Mouse (Mus musculus) gastrocnemius, postnatal 4 days (tissue): ENCODE results near the gene Vps26b. TPM values are rescaled to one million over a fixed set of nuclear protein-coding genes. Genes with fewer than 3 reads are reported as not detected.

ENCODE experiments used
- DNase-seq, 2 experiments: peaks; one replicate each; pipeline ENCODE4 v3.0.0; 2021 to 2022; ENCODE audit warnings: low spot score in 2 of 2, mixed read lengths in 2 of 2
- long read RNA-seq, 2 experiments: library from polyadenylated mRNA; stranded (forward); transcript quantifications; one replicate each; pipeline ENCODE4 v2.0.0; 2021
- total RNA-seq, 2 experiments: library from RNA; stranded (reverse); gene quantifications; 2 replicates each; pipeline ENCODE4 v1.2.3; 2021

Vps26b gene
- total RNA-seq, result 10 to 100 TPM; 35.5 to 41.7 TPM
- long read RNA-seq, experiment 1, transcript Vps26b-201 (6 exons, 3,575 nt), result major isoform, 25 of 27 reads
- long read RNA-seq, experiment 1, partial matches to known transcripts, result 1 of 27 reads
- long read RNA-seq, experiment 1, other reads (novel, unspliced or antisense), result 1 of 27 reads
- long read RNA-seq, experiment 2, transcript Vps26b-201 (6 exons, 3,575 nt), result major isoform, 42 of 51 reads
- long read RNA-seq, experiment 2, partial matches to known transcripts, result 2 of 51 reads
- long read RNA-seq, experiment 2, other reads (novel, unspliced or antisense), result 7 of 51 reads

- DNase-seq, result peak; percentile 85 to 96
Measured at GRCm38 (mm10) chr9:27029828-27030762, at the start of gene Vps26b, which contains the start of gene Ncapd3. Gene Vps26b, minus strand, starts transcription at chr9:27030065. Gene Ncapd3, plus strand, starts transcription at chr9:27030175.

- DNase-seq, result no peak
Measured at GRCm38 (mm10) chr9:27075812-27076211, 45.9 kb upstream of the Vps26b start.

GRCm38 (mm10) chr9:27074677-27075076 lies 44.8 kb upstream of the Vps26b start:
- no peak for DNase-seq

- DNase-seq, result no peak
Measured at GRCm38 (mm10) chr9:27070895-27071294, 41.0 kb upstream of the Vps26b start.

GRCm38 (mm10) chr9:27058341-27058740 lies 28.5 kb upstream of the Vps26b start:
- DNase-seq, result no peak

GRCm38 (mm10) chr9:27049492-27049891 lies 19.6 kb upstream of the Vps26b start:
- no peak for DNase-seq

- DNase-seq, result no peak
Measured at GRCm38 (mm10) chr9:27043892-27044291, 14.0 kb upstream of the Vps26b start.

GRCm38 (mm10) chr9:27030763-27031100 lies 867 bp upstream of the Vps26b start:
- DNase-seq, result no peak

- DNase-seq, result peak in 1 of 2 experiments; percentile 23
Measured at GRCm38 (mm10) chr9:27029022-27029827, 640 bp downstream of the Vps26b start.

- DNase-seq, result no peak
Measured at GRCm38 (mm10) chr9:27026708-27027107, 3.2 kb downstream of the Vps26b start.

- no peak for DNase-seq
Measured at GRCm38 (mm10) chr9:27023681-27024080, 6.2 kb downstream of the Vps26b start.

GRCm38 (mm10) chr9:27018961-27019360 lies 10.9 kb downstream of the Vps26b start:
- DNase-seq, result no peak

- no peak for DNase-seq
Measured at GRCm38 (mm10) chr9:27011572-27011971, 18.3 kb downstream of the Vps26b start.

- no peak for DNase-seq
Measured at GRCm38 (mm10) chr9:27009231-27009630, 20.6 kb downstream of the Vps26b start.

GRCm38 (mm10) chr9:27006866-27007265 lies 23.0 kb downstream of the Vps26b start:
- no peak for DNase-seq

- DNase-seq, result no peak
Measured at GRCm38 (mm10) chr9:27005933-27006332, 23.9 kb downstream of the Vps26b start.

- no peak for DNase-seq
Measured at GRCm38 (mm10) chr9:27005231-27005630, 24.6 kb downstream of the Vps26b start.

- peak; percentile 89 to 97 for DNase-seq
Measured at GRCm38 (mm10) chr9:26999461-27000395, 30.1 kb downstream of the Vps26b start, which contains the start of the genes Acad8 and Thyn1. Gene Acad8, minus strand, starts transcription at chr9:26999566. Gene Thyn1, plus strand, starts transcription at chr9:26999710.

- DNase-seq, result no peak
Measured at GRCm38 (mm10) chr9:26998669-26999460, 31.0 kb downstream of the Vps26b start.
